Mouse (Mus musculus) megakaryocyte, embryonic 14.5 days (primary cell): Measurements from ENCODE around the gene 2210011C24Rik.

Experiments used
- FLI1 ChIP-seq: IDR thresholded peaks from 2 replicates; pipeline ENCODE4 v1.6.1; 2012; ENCODE audit warnings: low read length, inconsistent platforms, mixed read lengths
- GATA1 ChIP-seq: IDR thresholded peaks from 3 replicates; pipeline ENCODE4 v1.6.1; 2012; ENCODE audit warnings: mixed read lengths, low read length, inconsistent platforms, borderline replicate concordance

DNA sequence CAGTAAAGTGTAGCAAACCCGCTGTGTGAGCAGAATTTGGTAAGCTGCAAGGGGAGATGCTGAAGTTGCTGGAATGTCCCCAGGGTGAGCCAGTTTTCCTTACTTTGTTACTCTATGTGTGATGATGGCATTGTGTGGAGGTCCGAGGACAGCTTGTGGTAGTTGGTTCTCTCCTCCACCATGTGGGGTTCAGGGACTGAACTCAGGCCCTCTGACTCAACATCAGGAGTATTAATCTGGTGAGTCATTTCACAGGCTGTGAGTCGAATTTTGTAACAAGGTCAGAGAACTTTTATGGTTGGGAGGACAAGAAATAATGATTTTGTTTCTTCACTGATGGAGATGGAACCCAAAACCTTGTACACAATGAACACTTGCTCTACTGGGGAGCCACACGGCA, 20.8 kb upstream of the 2210011C24Rik start:
- TF ChIP-seq GATA1 (no peak), FLI1 (no peak)
